Mouse (Mus musculus) brain, adult 2 months (tissue): ENCODE measurements around the gene Col6a3.

ENCODE experiments used
- DNase-seq: peaks from one replicate; pipeline ENCODE4 v3.0.0; 2011; ENCODE audit warnings: low read depth, low spot score

The Col6a3 gene

GRCm38 (mm10) chr1:90843836-90844235, at the start of gene Col6a3:
Col6a3 (minus strand) TSS chr1:90843971.
- no peak for DNase-seq

GRCm38 (mm10) chr1:90885771-90886460, 42.1 kb upstream of the Col6a3 start:
- DNase-seq: no peak

- no peak for DNase-seq
Observed at GRCm38 (mm10) chr1:90876486-90877270, 32.9 kb upstream of the Col6a3 start.

- no peak for DNase-seq
Observed at GRCm38 (mm10) chr1:90875961-90876360, 32.2 kb upstream of the Col6a3 start.

GRCm38 (mm10) chr1:90875371-90875770, 31.6 kb upstream of the Col6a3 start:
- DNase-seq: no peak

- no peak for DNase-seq
Observed at GRCm38 (mm10) chr1:90870581-90870980, 26.8 kb upstream of the Col6a3 start.

GRCm38 (mm10) chr1:90866734-90867133, 23.0 kb upstream of the Col6a3 start:
- DNase-seq: peak; percentile 63

GRCm38 (mm10) chr1:90855880-90856279, 12.1 kb upstream of the Col6a3 start:
- DNase-seq: peak; percentile 28

- DNase-seq: peak; percentile 43
Observed at GRCm38 (mm10) chr1:90849836-90850235, 6.1 kb upstream of the Col6a3 start.

- no peak for DNase-seq
Observed at GRCm38 (mm10) chr1:90845206-90845605, 1.4 kb upstream of the Col6a3 start.

GRCm38 (mm10) chr1:90842789-90843587, 783 bp downstream of the Col6a3 start:
- no peak for DNase-seq

- peak; percentile 72 for DNase-seq
Observed at GRCm38 (mm10) chr1:90840250-90840649, 3.5 kb downstream of the Col6a3 start.

GRCm38 (mm10) chr1:90838657-90839056, 5.1 kb downstream of the Col6a3 start:
- DNase-seq: peak; percentile 37

GRCm38 (mm10) chr1:90838221-90838620, 5.5 kb downstream of the Col6a3 start:
- DNase-seq: peak; percentile 91

- DNase-seq: no peak
Observed at GRCm38 (mm10) chr1:90836178-90836740, 7.5 kb downstream of the Col6a3 start.

GRCm38 (mm10) chr1:90834701-90835100, 9.1 kb downstream of the Col6a3 start:
- peak; percentile 67 for DNase-seq

- peak; percentile 28 for DNase-seq
Observed at GRCm38 (mm10) chr1:90830006-90830405, 13.8 kb downstream of the Col6a3 start.

GRCm38 (mm10) chr1:90813226-90813625, 30.5 kb downstream of the Col6a3 start:
- no peak for DNase-seq

- peak; percentile 53 for DNase-seq
Observed at GRCm38 (mm10) chr1:90808930-90809329, 34.8 kb downstream of the Col6a3 start.

GRCm38 (mm10) chr1:90803104-90803503, 40.7 kb downstream of the Col6a3 start:
- no peak for DNase-seq

GRCm38 (mm10) chr1:90801067-90801466, 42.7 kb downstream of the Col6a3 start:
- no peak for DNase-seq

- no peak for DNase-seq
Observed at GRCm38 (mm10) chr1:90800466-90800865, 43.3 kb downstream of the Col6a3 start.
